Mouse (Mus musculus): Measurements from ENCODE around the gene Nav3. TPM values are rescaled to one million over a fixed set of nuclear protein-coding genes. Genes with fewer than 3 reads are reported as not detected.

Nav3 gene
- polyA plus RNA-seq, 1 experiment from 2014 or later: 13.2 TPM

- 43% methylated on average over 3 of the region's 3 CpGs for WGBS
- Histone ChIP-seq H3K9ac (no peak overlapping the region), H3K9me3 (replicated peaks) (peaks cover 7% of the 10 kb centered on the region; the same call in 1 of the 2 replicates), H3K4me3 (no peak overlapping the region), H3K4me1 (peaks cover 7% of the 10 kb centered on the region), H3K4me2 (no peak overlapping the region), H3K36me3 (ENCODE audit: poor library complexity, severe bottlenecking) (peaks cover 7% of the 10 kb centered on the region), H3K27ac (no peak overlapping the region), H3K27me3 (no peaks in the 10 kb centered on the region)
- ATAC-seq: peak; percentile 53; the same call in 1 of the 2 replicates
Observed at GRCm38 (mm10) chr10:109746901-109747300, 709.1 kb downstream of the Nav3 start.

GRCm38 (mm10) chr10:109741664-109742063, 714.3 kb downstream of the Nav3 start:
- ATAC-seq: peak; percentile 71; the same call in 1 of the 2 replicates
- H3K4me1 ChIP-seq: peaks cover 12% of the 10 kb centered on the region
- no peaks in the 10 kb centered on the region for H3K27me3 ChIP-seq
- H3K4me2 ChIP-seq: no peak overlapping the region
- peaks cover 7% of the 10 kb centered on the region; the same call in 1 of the 2 replicates for H3K9me3 ChIP-seq (replicated peaks)
- no peak overlapping the region for H3K27ac ChIP-seq
- no peak overlapping the region for H3K9ac ChIP-seq
- WGBS: 28% methylated on average over 2 of the region's 2 CpGs
- peaks cover 7% of the 10 kb centered on the region for H3K36me3 ChIP-seq (ENCODE audit: poor library complexity, severe bottlenecking)
- no peak overlapping the region for H3K4me3 ChIP-seq

- peaks cover 7% of the 10 kb centered on the region; the same call in 1 of the 2 replicates for H3K9me3 ChIP-seq (replicated peaks)
- 32% methylated on average over 3 of the region's 3 CpGs for WGBS
- peaks cover 7% of the 10 kb centered on the region for H3K36me3 ChIP-seq (ENCODE audit: poor library complexity, severe bottlenecking)
- no peak overlapping the region for H3K4me3 ChIP-seq
- no peaks in the 10 kb centered on the region for H3K27me3 ChIP-seq
- H3K4me2 ChIP-seq: no peak overlapping the region
- peaks cover 12% of the 10 kb centered on the region for H3K4me1 ChIP-seq
- no peak for ATAC-seq
- no peak overlapping the region for H3K9ac ChIP-seq
- no peak overlapping the region for H3K27ac ChIP-seq
Observed at GRCm38 (mm10) chr10:109740326-109740725, 715.7 kb downstream of the Nav3 start.

GRCm38 (mm10) chr10:109723646-109724045, 732.4 kb downstream of the Nav3 start:
- H3K27me3 ChIP-seq: no peaks in the 10 kb centered on the region
- 66% methylated on average over 5 of the region's 5 CpGs for whole genome bisulfite sequencing
- H3K27ac ChIP-seq: no peak overlapping the region
- H3K4me1 ChIP-seq: no peaks in the 10 kb centered on the region
- no peaks in the 10 kb centered on the region for H3K9me3 ChIP-seq (replicated peaks)
- no peak for ATAC-seq
- no peak overlapping the region for H3K4me2 ChIP-seq
- H3K36me3 ChIP-seq (ENCODE audit: poor library complexity, severe bottlenecking): no peaks in the 10 kb centered on the region
- no peak overlapping the region for H3K4me3 ChIP-seq
- no peak overlapping the region for H3K9ac ChIP-seq

- WGBS: 20% methylated on average over 2 of the region's 2 CpGs
- Histone ChIP-seq H3K9me3 (replicated peaks) (no peaks in the 10 kb centered on the region), H3K4me1 (0 out of 2 replicates have a peak, but pooled peaks cover 6% of the 10 kb centered on the region), H3K27ac (no peak overlapping the region), H3K4me2 (no peak overlapping the region), H3K4me3 (no peak overlapping the region), H3K36me3 (ENCODE audit: poor library complexity, severe bottlenecking) (no peaks in the 10 kb centered on the region; the same call in 1 of the 2 replicates), H3K9ac (no peak overlapping the region), H3K27me3 (no peaks in the 10 kb centered on the region)
- ATAC-seq: no peak
Observed at GRCm38 (mm10) chr10:109718808-109719207, 737.2 kb downstream of the Nav3 start.

GRCm38 (mm10) chr10:109718390-109718789, 737.6 kb downstream of the Nav3 start:
- H3K9me3 ChIP-seq (replicated peaks): no peaks in the 10 kb centered on the region
- no peak overlapping the region for H3K27ac ChIP-seq
- H3K4me1 ChIP-seq: 0 out of 2 replicates have a peak, but pooled peaks cover 6% of the 10 kb centered on the region
- no peak overlapping the region for H3K9ac ChIP-seq
- no peak for ATAC-seq
- no peak overlapping the region for H3K4me3 ChIP-seq
- H3K27me3 ChIP-seq: no peaks in the 10 kb centered on the region
- 18% methylated on average over 5 of the region's 5 CpGs for WGBS
- H3K36me3 ChIP-seq (ENCODE audit: poor library complexity, severe bottlenecking): no peaks in the 10 kb centered on the region; the same call in 1 of the 2 replicates
- no peak overlapping the region for H3K4me2 ChIP-seq

GRCm38 (mm10) chr10:109713001-109713400, 743.0 kb downstream of the Nav3 start:
- WGBS: 35% methylated on average over 5 of the region's 5 CpGs
- ATAC-seq: peak; percentile 84
- no peak overlapping the region for H3K27ac ChIP-seq
- H3K9ac ChIP-seq: no peak overlapping the region
- no peak overlapping the region for H3K4me3 ChIP-seq
- no peaks in the 10 kb centered on the region for H3K9me3 ChIP-seq (replicated peaks)
- no peaks in the 10 kb centered on the region; the same call in 1 of the 2 replicates for H3K36me3 ChIP-seq (ENCODE audit: poor library complexity, severe bottlenecking)
- no peak overlapping the region for H3K4me2 ChIP-seq
- H3K4me1 ChIP-seq: 0 out of 2 replicates have a peak, but pooled peaks cover under 1% of the 10 kb centered on the region
- H3K27me3 ChIP-seq: no peaks in the 10 kb centered on the region

- H3K4me2 ChIP-seq: no peak overlapping the region
- H3K4me1 ChIP-seq: peaks cover 4% of the 10 kb centered on the region; the same call in 1 of the 2 replicates
- H3K36me3 ChIP-seq (ENCODE audit: poor library complexity, severe bottlenecking): no peaks in the 10 kb centered on the region
- WGBS: 52% methylated on average over 3 of the region's 3 CpGs
- no peak for ATAC-seq
- no peaks in the 10 kb centered on the region for H3K9me3 ChIP-seq (replicated peaks)
- no peaks in the 10 kb centered on the region for H3K27me3 ChIP-seq
- H3K4me3 ChIP-seq: no peak overlapping the region
- no peak overlapping the region for H3K27ac ChIP-seq
- H3K9ac ChIP-seq: no peak overlapping the region
Observed at GRCm38 (mm10) chr10:109699771-109700335, 756.2 kb downstream of the Nav3 start.

- Histone ChIP-seq H3K4me1 (no peaks in the 10 kb centered on the region), H3K4me3 (no peak overlapping the region), H3K27ac (no peak overlapping the region), H3K9ac (no peak overlapping the region), H3K9me3 (replicated peaks) (no peaks in the 10 kb centered on the region), H3K27me3 (no peaks in the 10 kb centered on the region), H3K36me3 (ENCODE audit: poor library complexity, severe bottlenecking) (no peaks in the 10 kb centered on the region), H3K4me2 (no peak overlapping the region)
- no peak for ATAC-seq
- WGBS: 82% methylated on average over 3 of the region's 3 CpGs
Observed at GRCm38 (mm10) chr10:109690564-109690963, 765.4 kb downstream of the Nav3 start.

GRCm38 (mm10) chr10:109684109-109685056, 771.6 kb downstream of the Nav3 start:
- Histone ChIP-seq H3K4me3 (peak overlapping the region; percentile 21), H3K36me3 (ENCODE audit: poor library complexity, severe bottlenecking) (no peaks in the 10 kb centered on the region), H3K4me1 (peaks cover 21% of the 10 kb centered on the region), H3K9me3 (replicated peaks) (no peaks in the 10 kb centered on the region), H3K4me2 (peak overlapping the region; percentile 58), H3K9ac (peak overlapping the region; percentile 60), H3K27me3 (no peaks in the 10 kb centered on the region), H3K27ac (peak overlapping the region; percentile 89)
- peak; percentile 94 for ATAC-seq
- WGBS: 11% methylated on average over 27 of the region's 27 CpGs

GRCm38 (mm10) chr10:109672896-109673295, 783.1 kb downstream of the Nav3 start:
- no peak overlapping the region for H3K4me2 ChIP-seq
- no peaks in the 10 kb centered on the region for H3K9me3 ChIP-seq (replicated peaks)
- no peaks in the 10 kb centered on the region for H3K36me3 ChIP-seq (ENCODE audit: poor library complexity, severe bottlenecking)
- no peak for ATAC-seq
- no peaks in the 10 kb centered on the region for H3K27me3 ChIP-seq
- no peak overlapping the region for H3K4me3 ChIP-seq
- WGBS: 90% methylated on average over 2 of the region's 2 CpGs
- no peak overlapping the region for H3K27ac ChIP-seq
- no peak overlapping the region for H3K9ac ChIP-seq
- H3K4me1 ChIP-seq: no peaks in the 10 kb centered on the region

- Histone ChIP-seq H3K27me3 (no peaks in the 10 kb centered on the region), H3K36me3 (ENCODE audit: poor library complexity, severe bottlenecking) (no peaks in the 10 kb centered on the region), H3K4me3 (no peak overlapping the region), H3K9me3 (replicated peaks) (no peaks in the 10 kb centered on the region), H3K27ac (no peak overlapping the region), H3K4me2 (no peak overlapping the region), H3K4me1 (no peaks in the 10 kb centered on the region), H3K9ac (no peak overlapping the region)
- 84% methylated on average over 4 of the region's 4 CpGs for whole genome bisulfite sequencing
- no peak for ATAC-seq
Observed at GRCm38 (mm10) chr10:109667453-109667852, 788.6 kb downstream of the Nav3 start.
